7 mouse cellular contexts compared by ENCODE assay signal in the genomic region with DNA sequence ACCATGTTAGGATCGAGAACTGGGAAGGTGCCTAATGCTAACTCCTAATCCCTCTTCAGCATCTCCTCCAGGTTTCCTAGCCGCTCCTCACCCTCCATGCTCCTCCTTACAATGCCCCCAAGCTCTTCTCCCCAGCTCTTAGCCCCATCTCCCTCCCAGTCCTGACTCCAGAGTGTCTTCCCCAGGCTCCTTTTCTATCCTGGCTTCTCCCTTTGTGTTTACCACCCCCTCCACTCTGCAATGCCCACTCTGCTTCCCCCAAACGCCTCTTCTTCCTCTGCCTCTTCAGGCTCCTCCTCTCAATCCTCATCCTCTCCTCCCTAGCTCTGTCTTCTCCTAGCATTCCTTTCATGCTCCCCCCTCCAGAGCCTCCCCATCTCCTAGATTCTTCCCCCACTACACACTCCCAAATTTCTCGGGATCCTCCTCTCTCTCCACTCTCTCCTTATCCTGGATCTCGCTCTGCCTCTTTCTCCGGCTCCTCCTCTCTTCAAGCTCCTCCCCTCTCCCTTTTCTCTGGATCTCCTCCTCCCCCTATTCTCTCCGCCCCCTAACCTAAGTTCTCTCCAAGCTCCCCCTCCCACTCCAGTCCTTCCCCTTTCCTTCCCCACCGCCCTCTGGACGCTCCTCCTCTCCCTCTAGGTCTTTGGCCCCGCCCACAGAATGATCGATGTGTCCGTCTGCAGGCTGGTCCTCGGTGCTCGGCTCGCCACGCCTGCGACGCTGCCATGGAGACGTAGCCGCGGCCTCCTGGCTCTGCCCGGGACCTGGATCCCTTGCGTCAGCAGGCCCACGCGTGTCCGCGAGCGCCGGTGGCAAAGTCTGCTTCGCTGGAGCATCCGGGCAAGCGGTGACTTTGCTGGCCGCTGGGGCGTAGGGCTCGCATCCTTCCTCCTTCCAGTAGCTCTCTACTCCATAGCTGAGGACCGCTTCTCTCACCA. TPM values are rescaled to one million over a fixed set of nuclear protein-coding genes. Genes with fewer than 3 reads are reported as not detected.
DNase-seq lines count a peak whose midpoint lies in the region; ATAC-seq and TF ChIP-seq lines count a peak whose summit lies in the region.

A gene (plus strand): TSS at position 558 of the 941 bp plus-strand sequence.

- DNase-seq in adrenal gland, postnatal 10 days: peak; percentile 95
- DNase-seq in embryonic facial prominence, embryonic 10.5 days (ENCODE audit: low spot score): peak; percentile 98
- peak; percentile 79 for DNase-seq in gonadal fat pad, adult 2 months (ENCODE audit: low read depth)
- peak; percentile 98 for DNase-seq in left cerebral cortex, postnatal 4 days

- ATAC-seq in intestine, postnatal 0 days: peak; percentile 82
- peak; percentile 90 for ATAC-seq in midbrain, embryonic 12.5 days (ENCODE audit: low FRiP score, low read depth)

- H3K4me1 ChIP-seq in embryonic facial prominence, embryonic 10.5 days: peaks cover 22% of the 10 kb centered on the region
- H3K4me1 ChIP-seq in intestine, postnatal 0 days (replicated peaks; ENCODE audit: control insufficient read depth, insufficient read depth, low read length): no peaks in the 10 kb centered on the region
- H3K4me1 ChIP-seq in midbrain, embryonic 12.5 days: peaks cover 13% of the 10 kb centered on the region
- peaks cover 8% of the 10 kb centered on the region; the same call in 1 of the 2 replicates for H3K4me1 ChIP-seq in small intestine, adult 2 months (ENCODE audit: control insufficient read depth, insufficient read depth, insufficient read length, low read length)

- H3K9me3 ChIP-seq in embryonic facial prominence, embryonic 10.5 days: no peaks in the 10 kb centered on the region
- no peaks in the 10 kb centered on the region for H3K9me3 ChIP-seq in intestine, postnatal 0 days (ENCODE audit: control insufficient read depth)
- H3K9me3 ChIP-seq in midbrain, embryonic 12.5 days: no peaks in the 10 kb centered on the region

- H3K36me3 ChIP-seq in embryonic facial prominence, embryonic 10.5 days (replicated peaks): peaks cover 32% of the 10 kb centered on the region
- peaks cover 8% of the 10 kb centered on the region for H3K36me3 ChIP-seq in intestine, postnatal 0 days (ENCODE audit: control insufficient read depth, insufficient read depth)
- H3K36me3 ChIP-seq in midbrain, embryonic 12.5 days: peaks cover 23% of the 10 kb centered on the region
- peaks cover 7% of the 10 kb centered on the region; the same call in 1 of the 2 replicates for H3K36me3 ChIP-seq in small intestine, adult 2 months (ENCODE audit: control insufficient read depth, insufficient read depth, low read length)

- H3K4me3 ChIP-seq in embryonic facial prominence, embryonic 10.5 days: peak within 1 kb of the TSS; percentile 79
- H3K4me3 ChIP-seq in intestine, postnatal 0 days (ENCODE audit: low read depth, low read length): peak within 1 kb of the TSS; percentile 26
- peak within 1 kb of the TSS; percentile 58 for H3K4me3 ChIP-seq in midbrain, embryonic 12.5 days
- peak within 1 kb of the TSS; percentile 63 for H3K4me3 ChIP-seq in small intestine, adult 2 months (ENCODE audit: low read depth, low read length)

- TF ChIP-seq POLR2A in small intestine, adult 2 months (IDR thresholded peaks at IDR 0.05; ENCODE audit: low read depth, low read length): peak; percentile 6; the same call in 1 of the 2 replicates

- WGBS in embryonic facial prominence, embryonic 10.5 days: 1% methylated on average over 36 of the region's 36 CpGs
- WGBS in intestine, postnatal 0 days: 2% methylated on average over 36 of the region's 36 CpGs
- under 1% methylated on average over 36 of the region's 36 CpGs for WGBS in midbrain, embryonic 12.5 days
- WGBS in small intestine, adult 2 months: 2% methylated on average over 36 of the region's 36 CpGs

- intact Hi-C loops in left cerebral cortex, postnatal 4 days (cut with DNase I): no loop called here

- no peak within 1 kb of the TSS for H3K9ac ChIP-seq in intestine, postnatal 0 days (ENCODE audit: low read depth, low read length)
- H3K9ac ChIP-seq in midbrain, embryonic 12.5 days (replicated peaks): peak within 1 kb of the TSS; percentile 72

- no peak for TF ChIP-seq CTCF in intestine, postnatal 0 days (IDR thresholded peaks at IDR 0.05; ENCODE audit: low read depth)
- TF ChIP-seq CTCF in small intestine, adult 2 months (IDR thresholded peaks at IDR 0.05; ENCODE audit: extremely low read depth, insufficient read length, insufficient replicate concordance, low read depth, low read length): no peak

- peak within 1 kb of the TSS; percentile 60 for H3K4me2 ChIP-seq in intestine, postnatal 0 days (replicated peaks; ENCODE audit: low read depth)
- H3K4me2 ChIP-seq in midbrain, embryonic 12.5 days (replicated peaks): peak within 1 kb of the TSS; percentile 72

- peak within 1 kb of the TSS; percentile 87 for H3K27ac ChIP-seq in embryonic facial prominence, embryonic 10.5 days (replicated peaks)
- no peak within 1 kb of the TSS for H3K27ac ChIP-seq in intestine, postnatal 0 days (ENCODE audit: low read depth, low read length)
- H3K27ac ChIP-seq in midbrain, embryonic 12.5 days (replicated peaks): peak within 1 kb of the TSS; percentile 68
- no peak within 1 kb of the TSS for H3K27ac ChIP-seq in small intestine, adult 2 months (ENCODE audit: insufficient read depth, low read depth, low read length)

- no peaks in the 10 kb centered on the region for H3K27me3 ChIP-seq in embryonic facial prominence, embryonic 10.5 days (replicated peaks; ENCODE audit: low read depth, poor library complexity, severe bottlenecking)
- H3K27me3 ChIP-seq in intestine, postnatal 0 days (replicated peaks; ENCODE audit: control insufficient read depth, insufficient read depth, low read length): no peaks in the 10 kb centered on the region
- no peaks in the 10 kb centered on the region for H3K27me3 ChIP-seq in midbrain, embryonic 12.5 days
- no peaks in the 10 kb centered on the region for H3K27me3 ChIP-seq in small intestine, adult 2 months (ENCODE audit: control insufficient read depth, insufficient read depth, low read length)

RNA-seq across cellular contexts. Expression of the gene that starts here (rescaled TPM):
- 1 to 10 TPM; 4.8 to 5.7 TPM for total RNA-seq in adrenal gland, postnatal 10 days (2021)
- 8.8 and 8.9 TPM in 2 replicates for polyA plus RNA-seq in embryonic facial prominence, embryonic 10.5 days (2016; fragmentation: Nextera tagmentation; extraction: Ambion mirVana)
- polyA plus RNA-seq in gonadal fat pad, adult 2 months (2012; rRNA removed): 12.4 and 15.2 TPM in 2 replicates
- polyA plus RNA-seq in intestine, postnatal 0 days (2015; fragmentation: Nextera tagmentation; extraction: Ambion mirVana): 1.5 and 1.8 TPM in 2 replicates
- total RNA-seq in left cerebral cortex, postnatal 4 days (2021): 10 to 100 TPM; 23.6 to 27.2 TPM
- polyA plus RNA-seq in midbrain, embryonic 12.5 days (2016; fragmentation: Nextera tagmentation; extraction: Ambion mirVana): 16.7 and 17.3 TPM in 2 replicates
- polyA plus RNA-seq in small intestine, adult 2 months (2012; rRNA removed): 0.81 and 1.4 TPM in 2 replicates

Comparison
In these comparisons a context has a peak if more than half of its experiments do, and no peak if none do; other contexts are left out.
1. H3K27ac ChIP-seq: peak in embryonic facial prominence, embryonic 10.5 days (single experiment) and midbrain, embryonic 12.5 days (single experiment); none in intestine, postnatal 0 days (single experiment) and small intestine, adult 2 months (single experiment).
2. H3K4me3 ChIP-seq: peak in every context shown above with its lines; median percentile 79 in embryonic facial prominence, embryonic 10.5 days; 63 in small intestine, adult 2 months; 58 in midbrain, embryonic 12.5 days; 26 in intestine, postnatal 0 days.
3. Peak in every context shown above with its lines, with median percentiles within 50 percentile points of each other: DNase-seq.